Mouse (Mus musculus) kidney, adult 2 months (tissue): ENCODE measurements around the gene Nlgn3. TPM values are rescaled to one million over a fixed set of nuclear protein-coding genes. Genes with fewer than 3 reads are reported as not detected.
"Not testable (repeated sequence)": the region's sequence is repeated elsewhere in the genome, so short reads cannot be mapped to it uniquely, and the experiment has no call there.

Experiments used
- DNase-seq: peaks from one replicate; pipeline ENCODE4 v3.0.0; 2021
- H3K27ac ChIP-seq: fragments of 200-500 bp; 2 replicates; pipeline ENCODE4 v1.5.1; 2012; ENCODE audit warnings: low read depth, low read length, control low read depth, inconsistent platforms; ENCODE audit not compliant: insufficient read depth
- H3K27me3 ChIP-seq: fragments of 200-500 bp; replicated peaks from 2 replicates; pipeline ENCODE4 v1.6.1; 2012; ENCODE audit warnings: mild to moderate bottlenecking, moderate library complexity, low read length, inconsistent platforms; ENCODE audit not compliant: control insufficient read depth, insufficient read depth
- H3K36me3 ChIP-seq: fragments of 200-500 bp; 2 replicates; pipeline ENCODE4 v1.6.1; 2012; ENCODE audit warnings: mild to moderate bottlenecking, moderate library complexity, low read length, inconsistent platforms; ENCODE audit not compliant: control insufficient read depth, insufficient read depth
- H3K4me1 ChIP-seq: fragments of 200-500 bp; 2 replicates; pipeline ENCODE4 v1.6.1; 2011; ENCODE audit warnings: low read length; ENCODE audit not compliant: control insufficient read depth, insufficient read depth
- H3K4me3 ChIP-seq: fragments of 200-500 bp; 2 replicates; pipeline ENCODE4 v1.5.1; 2011; ENCODE audit warnings: mild to moderate bottlenecking, low read depth, low read length, control low read depth; ENCODE audit not compliant: insufficient read depth
- CTCF ChIP-seq: fragments of 200-500 bp; conservative IDR thresholded peaks from 2 replicates; pipeline ENCODE4 v1.5.1; 2011; ENCODE audit warnings: low read depth, mild to moderate bottlenecking, control low read depth, low read length, moderate library complexity, mixed read lengths; ENCODE audit not compliant: insufficient read depth, insufficient read length
- POLR2A ChIP-seq: fragments of 200-500 bp; IDR thresholded peaks from one replicate; pipeline ENCODE4 v1.6.1; 2011; ENCODE audit warnings: low read depth, low read length, control low read depth
- WGBS: fragments of 180-500 bp; shearing (Covaris S2); methylation state at CpG from one replicate; pipeline ENCODE4 v1.1.7; 2018; 5-methylcytosine and 5-hydroxymethylcytosine counted together
- polyA plus RNA-seq: library from polyadenylated mRNA; depleted of rRNA; stranded (reverse); fragments of >200 nt; gene quantifications from 2 replicates; pipeline ENCODE4 v1.2.3, GENCODE M21; 2012

Gene Nlgn3
- polyA plus RNA-seq, 1 experiment, result 0.31 TPM

DNA sequence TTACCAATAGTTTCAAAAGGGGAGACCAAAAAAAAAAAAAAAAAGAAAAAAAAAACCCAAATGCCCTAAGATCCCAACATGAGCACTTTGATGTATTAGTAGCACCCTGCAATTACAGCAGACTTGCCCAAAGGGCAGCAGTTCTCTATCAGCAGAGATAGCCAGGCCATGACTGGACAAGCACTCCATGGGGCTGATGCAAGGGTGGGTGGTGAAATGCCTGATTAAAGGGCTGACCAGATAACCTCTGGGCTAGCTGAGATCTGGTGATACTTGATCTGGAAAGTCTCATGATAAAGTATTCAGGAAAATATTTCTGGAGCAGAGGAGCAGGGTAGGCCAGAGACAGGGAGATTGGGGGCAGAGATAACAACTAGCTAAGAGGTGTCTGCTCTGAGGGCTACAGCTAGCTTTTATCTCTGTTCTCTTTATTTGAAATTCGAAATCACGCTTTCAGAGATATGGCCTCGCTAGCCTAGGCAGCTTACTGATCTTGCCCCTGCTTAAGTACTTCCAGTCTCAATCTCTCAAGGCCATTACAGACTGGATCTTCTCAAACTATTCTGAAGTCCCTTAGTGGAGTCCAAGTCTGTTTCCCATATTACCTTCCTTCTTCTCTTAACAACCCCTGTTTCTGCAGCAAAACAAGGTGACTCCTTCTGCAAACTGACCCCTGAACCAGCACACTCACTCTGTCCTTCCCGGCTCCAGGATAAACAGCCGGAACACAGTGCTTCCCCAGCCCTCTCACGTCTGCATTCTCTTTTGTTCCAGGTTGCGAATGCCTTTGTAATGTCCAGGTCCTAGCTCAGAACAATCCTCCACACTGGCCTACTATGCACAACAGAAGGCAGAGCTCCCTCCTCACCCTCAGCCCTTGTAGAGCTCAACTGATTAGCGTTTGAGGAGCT is 27.3 kb downstream of the Nlgn3 start:
- H3K27ac ChIP-seq, result no peak overlapping the region
- H3K4me1 ChIP-seq, result no peaks in the 10 kb centered on the region; the same call in 1 of the 2 replicates
- WGBS, result 74% methylated on average over 8 of the region's 8 CpGs
- no peaks in the 10 kb centered on the region for H3K27me3 ChIP-seq
- DNase-seq, result no peak
- H3K4me3 ChIP-seq, result no peak overlapping the region
- no peaks in the 10 kb centered on the region for H3K36me3 ChIP-seq
- TF ChIP-seq CTCF, result no peak
- no peak for TF ChIP-seq POLR2A

DNA sequence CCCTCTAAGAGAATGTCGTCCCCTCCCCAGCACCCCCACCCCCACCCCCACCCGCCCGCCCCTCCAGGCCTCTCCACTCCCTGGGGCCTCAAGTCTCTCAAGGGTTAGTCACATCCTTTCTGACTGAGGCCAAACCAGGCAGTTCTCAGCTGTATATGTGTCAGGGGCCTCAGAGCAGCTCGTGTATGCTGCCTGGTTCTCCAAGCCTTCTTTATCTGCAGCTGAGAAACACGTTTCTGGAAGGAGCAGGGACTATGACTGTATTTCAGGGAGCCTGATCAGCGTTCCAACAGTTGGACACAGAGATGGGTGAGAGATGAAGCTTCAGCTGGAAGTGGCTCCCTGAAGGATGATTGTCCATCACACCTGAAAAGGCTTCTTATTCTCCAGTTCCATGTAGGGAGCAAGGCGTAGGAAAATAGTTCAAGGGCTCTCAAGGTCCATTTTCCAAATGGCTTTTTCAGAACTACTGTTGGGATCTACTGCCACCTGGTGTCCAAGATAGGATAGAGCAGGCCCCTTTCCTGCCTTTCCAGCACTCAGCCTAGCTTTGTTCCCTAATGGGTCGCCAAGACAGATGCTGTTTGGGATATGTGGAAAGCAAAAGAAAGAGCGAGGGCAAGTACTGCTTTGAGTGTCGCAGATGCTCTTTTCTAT is 30.5 kb downstream of the Nlgn3 start:
- Histone ChIP-seq H3K4me3 (no peak overlapping the region), H3K27ac (peak overlapping the region; percentile 39; the same call in 1 of the 2 replicates), H3K36me3 (no peaks in the 10 kb centered on the region), H3K4me1 (peaks cover 4% of the 10 kb centered on the region; the same call in 1 of the 2 replicates), H3K27me3 (no peaks in the 10 kb centered on the region)
- 16% methylated on average over 10 of the region's 10 CpGs for WGBS
- peak; percentile 76 for TF ChIP-seq CTCF
- no peak for TF ChIP-seq POLR2A
- peak; percentile 74 for DNase-seq

DNA sequence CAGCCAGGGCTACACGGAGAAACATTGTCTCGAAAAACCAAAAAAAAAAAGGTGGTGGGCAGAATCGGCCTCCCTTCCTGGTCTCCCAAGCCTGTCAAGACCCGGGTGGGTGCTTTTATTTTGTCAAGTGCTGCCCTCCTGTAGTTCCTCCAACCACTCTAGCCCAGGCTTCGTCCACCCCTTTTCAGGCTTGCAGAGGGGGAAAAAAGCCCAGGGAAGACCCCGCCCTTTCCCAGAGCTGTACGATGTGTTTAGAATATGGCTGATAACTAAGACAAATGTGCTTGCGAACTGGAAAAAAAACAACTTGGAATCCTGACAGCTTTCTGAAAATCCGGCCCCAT is 33.0 kb downstream of the Nlgn3 start:
- Histone ChIP-seq H3K4me3 (peak overlapping the region; percentile 51), H3K27me3 (no peaks in the 10 kb centered on the region), H3K36me3 (no peaks in the 10 kb centered on the region), H3K27ac (peak overlapping the region; percentile 96), H3K4me1 (peaks cover 4% of the 10 kb centered on the region; the same call in 1 of the 2 replicates)
- WGBS, result 29% methylated on average over 9 of the region's 9 CpGs
- TF ChIP-seq POLR2A (no peak), CTCF (no peak)
- no peak for DNase-seq

DNA sequence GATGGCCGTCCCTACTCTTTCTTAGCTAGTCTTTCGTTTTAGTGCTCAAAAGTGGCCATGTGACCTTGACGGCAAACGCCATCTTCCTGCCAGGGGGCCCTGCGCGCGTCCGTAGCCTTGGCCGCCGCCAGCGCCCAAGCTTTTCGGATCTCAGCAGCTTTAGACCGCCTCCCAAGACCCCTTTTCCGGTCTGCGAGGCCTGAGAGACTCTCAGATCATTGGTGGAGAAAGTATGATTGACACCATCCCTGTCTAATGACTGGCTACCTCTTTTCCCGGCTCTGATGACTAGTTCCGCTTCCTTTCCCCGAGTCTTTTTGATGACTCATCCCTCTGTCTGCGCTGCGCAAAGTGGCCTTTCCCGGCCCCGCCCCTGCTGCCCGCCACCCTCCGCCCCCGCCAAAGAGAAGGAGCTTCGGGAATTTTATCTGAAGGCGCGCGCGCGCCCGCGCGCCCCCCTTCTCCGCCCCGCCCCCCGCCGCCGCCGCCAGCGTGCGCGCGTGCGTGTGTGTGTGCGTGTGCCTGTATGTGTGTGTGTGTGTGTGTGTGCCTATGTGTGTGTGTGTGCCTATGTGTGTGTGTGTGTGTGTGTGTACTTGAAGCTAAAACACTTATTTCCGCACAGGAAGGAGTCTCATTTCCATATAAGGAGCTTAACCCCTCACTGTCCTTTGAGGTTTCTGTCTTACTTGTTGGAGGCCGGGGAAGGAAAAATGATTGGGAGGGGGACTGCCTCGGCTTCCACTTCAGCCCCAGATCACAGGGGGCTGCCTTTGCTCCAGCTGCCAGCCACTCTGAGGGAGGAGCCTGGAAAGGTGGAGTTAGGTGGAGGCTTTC is 33.6 kb downstream of the Nlgn3 start:
- H3K27me3 ChIP-seq, result no peaks in the 10 kb centered on the region
- under 1% methylated on average over 39 of the region's 49 CpGs for WGBS

DNA sequence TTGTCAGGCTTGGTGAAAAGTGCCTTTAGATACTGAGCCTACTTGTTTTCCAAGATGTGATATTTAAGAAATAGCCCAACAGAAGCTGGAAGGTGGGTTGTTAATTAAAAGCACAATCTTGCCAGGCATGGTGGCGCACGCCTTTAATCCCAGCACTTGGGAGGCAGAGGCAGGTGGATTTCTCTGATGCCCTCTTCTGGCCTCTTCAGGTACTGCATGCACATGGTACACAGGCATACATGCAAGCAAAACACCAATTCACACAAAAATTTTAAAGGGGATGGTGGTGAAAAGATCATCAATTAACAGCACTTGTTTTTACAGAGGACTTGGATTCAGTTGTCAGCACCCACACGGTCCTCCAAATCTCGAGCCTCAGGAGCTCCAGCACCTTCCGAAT is 35.6 kb downstream of the Nlgn3 start:
- peak; percentile 25 for DNase-seq
- H3K36me3 ChIP-seq, result no peaks in the 10 kb centered on the region

More for the DNA sequence above, 33.6 kb downstream of the Nlgn3 start:
- peak overlapping the region; percentile 69 for H3K4me3 ChIP-seq
- peak overlapping the region; percentile 96 for H3K27ac ChIP-seq
- peak; percentile 96 for DNase-seq
- peaks cover 4% of the 10 kb centered on the region; the same call in 1 of the 2 replicates for H3K4me1 ChIP-seq
- no peaks in the 10 kb centered on the region for H3K36me3 ChIP-seq
- peak; percentile 21 for TF ChIP-seq POLR2A
- no peak for TF ChIP-seq CTCF

DNA sequence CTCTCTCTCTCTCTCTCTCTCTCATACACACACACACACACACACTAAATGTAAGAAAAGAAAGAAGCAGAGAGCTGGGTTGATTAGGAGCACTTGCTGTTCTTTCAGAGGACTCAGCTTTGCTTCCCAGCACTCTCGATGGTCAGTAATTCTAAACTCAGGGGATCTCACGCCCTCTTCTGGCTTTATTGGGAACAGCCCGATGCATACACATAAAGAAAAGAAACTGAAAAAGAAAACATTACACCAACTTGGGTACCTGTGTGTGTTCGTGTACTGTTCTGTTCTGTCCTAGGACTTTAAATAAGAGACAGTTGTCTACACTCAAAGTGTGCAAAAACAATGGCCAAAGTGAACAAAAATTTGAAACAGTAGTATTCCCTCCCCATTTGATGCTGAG is 39.7 kb downstream of the Nlgn3 start:
- Histone ChIP-seq H3K4me1 (no peaks in the 10 kb centered on the region), H3K27me3 (no peaks in the 10 kb centered on the region), H3K27ac (no peak overlapping the region), H3K4me3 (no peak overlapping the region), H3K36me3 (no peaks in the 10 kb centered on the region)
- 54% methylated on average over 4 of the region's 4 CpGs for WGBS
- DNase-seq, result no peak
- no peak for TF ChIP-seq POLR2A
- TF ChIP-seq CTCF, result no peak

More for the DNA sequence above, 35.6 kb downstream of the Nlgn3 start:
- TF ChIP-seq CTCF (peak; percentile 22; the same call in 1 of the 2 replicates), POLR2A (no peak)
- H3K27me3 ChIP-seq, result no peaks in the 10 kb centered on the region
- no peak overlapping the region for H3K27ac ChIP-seq
- 92% methylated on average over 5 of the region's 5 CpGs for WGBS
- H3K4me3 ChIP-seq, result no peak overlapping the region
- peaks cover 4% of the 10 kb centered on the region; the same call in 1 of the 2 replicates for H3K4me1 ChIP-seq

DNA sequence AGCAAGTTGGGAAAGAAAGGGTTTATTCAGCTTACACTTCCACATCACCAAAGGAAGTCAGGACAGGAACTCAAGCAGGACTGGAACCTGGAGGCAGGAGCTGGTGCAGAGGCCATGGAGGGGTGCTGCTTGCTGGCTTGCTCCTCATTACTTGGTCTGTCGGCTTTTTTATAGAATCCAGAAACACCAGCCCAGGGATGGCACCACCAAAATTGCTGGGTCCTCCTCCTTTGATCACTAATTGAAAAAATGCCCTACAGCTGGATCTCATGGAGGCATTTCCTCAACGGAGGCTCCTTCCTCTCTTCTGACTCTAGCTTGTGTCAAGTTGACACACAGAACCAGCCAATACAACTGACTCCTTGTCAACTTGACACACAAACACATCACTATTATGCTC is 43.9 kb downstream of the Nlgn3 start:
- WGBS, result 65% methylated on average over 2 of the region's 2 CpGs
- not testable (repeated sequence) for H3K36me3 ChIP-seq, DNase-seq

More for the DNA sequence above, 43.9 kb downstream of the Nlgn3 start:
- not testable (repeated sequence) for H3K27ac ChIP-seq, H3K4me3 ChIP-seq, H3K27me3 ChIP-seq, H3K4me1 ChIP-seq
